Mouse (Mus musculus) heart, embryonic 10.5 days (tissue): ENCODE data around the gene Olfr1555-ps1. TPM values are rescaled to one million over a fixed set of nuclear protein-coding genes. Genes with fewer than 3 reads are reported as not detected.
"Not testable (repeated sequence)": the region's sequence is repeated elsewhere in the genome, so short reads cannot be mapped to it uniquely, and the experiment has no call there.

Source experiments
- DNase-seq: peaks from one replicate; pipeline ENCODE4 v3.0.0-alpha.2; 2017; ENCODE audit warnings: low spot score
- H3K27ac ChIP-seq: fragments of 300-500 bp; sonication (generic); 2 replicates; pipeline ENCODE4 v1.5.1; 2016; ENCODE audit warnings: mild to moderate bottlenecking
- H3K27me3 ChIP-seq: fragments of 300-500 bp; sonication (generic); 2 replicates; pipeline ENCODE4 v1.6.1; 2016; ENCODE audit warnings: mild to moderate bottlenecking; ENCODE audit not compliant: poor library complexity, insufficient read depth, severe bottlenecking
- H3K36me3 ChIP-seq: fragments of 300-500 bp; sonication (generic); 2 replicates; pipeline ENCODE4 v1.6.1; 2016; ENCODE audit warnings: mild to moderate bottlenecking, moderate library complexity
- H3K4me1 ChIP-seq: fragments of 300-500 bp; sonication (generic); 2 replicates; pipeline ENCODE4 v1.6.1; 2016; ENCODE audit warnings: mild to moderate bottlenecking
- H3K4me3 ChIP-seq: fragments of 300-500 bp; sonication (generic); 2 replicates; pipeline ENCODE4 v1.5.1; 2016; ENCODE audit warnings: mild to moderate bottlenecking, moderate library complexity
- H3K9me3 ChIP-seq: fragments of 300-500 bp; sonication (generic); 2 replicates; pipeline ENCODE4 v1.6.1; 2016; ENCODE audit warnings: mild to moderate bottlenecking, moderate library complexity
- WGBS: fragments of 180-500 bp; shearing (Covaris S2); methylation state at CpG from one replicate; pipeline ENCODE4 v1.1.7; 2016; 5-methylcytosine and 5-hydroxymethylcytosine counted together
- polyA plus RNA-seq: library from polyadenylated mRNA; unstranded; fragments of >200 nt; fragmentation: Nextera tagmentation; extraction: Ambion mirVana; gene quantifications from 2 replicates; pipeline ENCODE4 v1.2.1, GENCODE M21; 2016

Gene Olfr1555-ps1
- not detected in 2 replicates for polyA plus RNA-seq

DNA sequence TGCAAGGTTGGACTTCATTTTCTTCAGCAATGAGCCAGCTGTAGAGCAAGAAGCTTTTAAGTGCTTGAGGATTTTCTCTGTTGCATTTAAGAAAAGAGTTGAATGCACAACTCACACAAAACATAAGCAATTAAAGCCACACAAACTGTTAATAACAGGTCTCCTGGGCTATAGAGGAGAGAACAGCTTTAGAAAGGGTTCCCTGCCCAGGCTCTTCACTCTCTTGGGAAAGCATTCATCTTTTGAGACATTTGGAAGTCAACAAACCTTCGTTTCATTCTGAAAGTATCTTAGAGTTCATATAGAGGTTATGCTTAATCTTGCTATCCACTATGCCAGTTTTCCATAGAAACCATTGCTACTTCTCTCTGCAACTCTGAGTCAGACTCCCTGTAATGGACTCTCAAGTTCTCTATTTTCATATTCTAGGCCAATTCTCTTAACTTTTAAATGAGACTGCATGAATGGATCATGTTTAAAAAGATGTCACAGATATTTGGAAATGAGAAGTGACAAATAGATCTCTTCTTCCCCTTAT lies at the start of gene Olfr1555-ps1:
Gene Olfr1555-ps1, minus strand, starts transcription at position 51 of the 538 bp plus-strand sequence.
- whole genome bisulfite sequencing = 61% methylated on average over 1 of the region's 1 CpGs
- not testable (repeated sequence) for H3K27ac ChIP-seq, H3K36me3 ChIP-seq, H3K4me3 ChIP-seq, DNase-seq, H3K4me1 ChIP-seq, H3K9me3 ChIP-seq, H3K27me3 ChIP-seq

DNA sequence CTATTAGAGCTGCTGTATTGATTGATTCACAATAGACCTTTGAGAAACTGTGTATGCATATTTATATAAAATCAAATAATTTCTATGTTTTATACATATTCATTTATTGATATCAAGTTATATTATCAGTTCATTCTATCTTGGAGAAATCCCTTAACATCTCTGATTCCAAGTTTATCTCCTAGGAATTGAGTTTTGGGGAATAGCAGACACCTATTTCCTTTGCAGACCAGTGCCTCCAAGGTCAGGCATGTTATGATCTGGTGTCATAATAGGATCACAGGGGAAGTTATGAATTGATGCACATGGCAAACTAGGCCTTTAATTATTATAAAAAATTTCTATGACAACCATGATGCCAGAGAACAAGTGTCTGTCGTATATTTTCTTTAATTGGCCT lies 30.4 kb upstream of the Olfr1555-ps1 start, which contains the start of gene Olfr1431:
Gene Olfr1431, plus strand, starts transcription at position 301 of the 400 bp plus-strand sequence.
- no peak within 1 kb of the TSS for H3K27ac ChIP-seq
- DNase-seq = no peak
- WGBS = 74% methylated on average over 1 of the region's 1 CpGs
- no peaks in the 10 kb centered on the region for H3K9me3 ChIP-seq
- H3K4me3 ChIP-seq = no peak within 1 kb of the TSS
- H3K4me1 ChIP-seq = no peaks in the 10 kb centered on the region
- H3K36me3 ChIP-seq = no peaks in the 10 kb centered on the region
- H3K27me3 ChIP-seq = no peaks in the 10 kb centered on the region

GRCm38 (mm10) chr19:12199076-12199475 lies 29.2 kb upstream of the Olfr1555-ps1 start:
- not testable (repeated sequence) for H3K4me1 ChIP-seq, H3K9me3 ChIP-seq, H3K4me3 ChIP-seq, DNase-seq, H3K27ac ChIP-seq, H3K27me3 ChIP-seq, H3K36me3 ChIP-seq
- WGBS = 79% methylated on average over 4 of the region's 4 CpGs

DNA sequence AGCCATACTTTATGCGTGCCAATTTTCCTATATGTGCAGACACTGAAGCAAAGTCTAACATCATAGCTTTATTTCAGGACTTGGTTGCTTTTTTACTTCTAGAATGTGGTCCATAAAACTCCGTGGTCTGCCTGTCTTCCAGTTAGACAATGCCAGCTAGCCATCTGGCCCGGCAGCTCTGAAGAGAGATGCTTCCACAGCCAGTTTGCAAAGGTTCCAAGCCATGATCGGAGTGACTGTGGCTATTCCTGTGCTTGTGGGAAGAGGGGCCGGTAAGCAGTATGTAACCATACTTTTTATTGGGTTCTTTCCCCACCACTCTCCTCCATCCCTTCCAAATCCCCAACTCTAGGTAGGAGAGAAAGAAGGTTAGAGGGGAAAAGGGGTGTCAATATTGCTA lies 5.5 kb upstream of the Olfr1555-ps1 start:
- not testable (repeated sequence) for DNase-seq, H3K27me3 ChIP-seq, H3K4me3 ChIP-seq, H3K9me3 ChIP-seq, H3K27ac ChIP-seq, H3K4me1 ChIP-seq, H3K36me3 ChIP-seq
- WGBS = 76% methylated on average over 5 of the region's 5 CpGs

DNA sequence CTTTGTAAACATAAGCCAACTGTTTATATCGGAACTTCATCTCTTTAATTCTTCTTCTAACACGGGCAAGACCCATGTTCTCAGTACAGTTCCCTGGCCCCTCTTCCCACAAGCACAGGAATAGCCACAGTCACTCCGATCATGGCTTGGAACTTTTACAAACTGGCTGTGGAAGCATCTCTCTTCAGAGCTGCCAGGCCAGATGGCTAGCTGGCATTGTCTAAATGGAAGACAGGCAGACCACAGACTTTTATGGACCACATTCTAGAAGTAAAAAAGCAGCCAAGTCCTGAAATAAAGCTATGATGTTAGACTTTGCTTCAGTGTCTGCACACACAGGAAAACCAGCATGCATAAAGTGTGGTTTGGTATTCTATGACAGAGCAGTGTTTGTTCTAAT lies 24.5 kb downstream of the Olfr1555-ps1 start:
- Histone ChIP-seq H3K27me3 (no peaks in the 10 kb centered on the region), H3K9me3 (no peaks in the 10 kb centered on the region), H3K36me3 (no peaks in the 10 kb centered on the region), H3K4me1 (no peaks in the 10 kb centered on the region), H3K27ac (no peak overlapping the region), H3K4me3 (no peak overlapping the region)
- WGBS = 82% methylated on average over 3 of the region's 3 CpGs
- no peak for DNase-seq

DNA sequence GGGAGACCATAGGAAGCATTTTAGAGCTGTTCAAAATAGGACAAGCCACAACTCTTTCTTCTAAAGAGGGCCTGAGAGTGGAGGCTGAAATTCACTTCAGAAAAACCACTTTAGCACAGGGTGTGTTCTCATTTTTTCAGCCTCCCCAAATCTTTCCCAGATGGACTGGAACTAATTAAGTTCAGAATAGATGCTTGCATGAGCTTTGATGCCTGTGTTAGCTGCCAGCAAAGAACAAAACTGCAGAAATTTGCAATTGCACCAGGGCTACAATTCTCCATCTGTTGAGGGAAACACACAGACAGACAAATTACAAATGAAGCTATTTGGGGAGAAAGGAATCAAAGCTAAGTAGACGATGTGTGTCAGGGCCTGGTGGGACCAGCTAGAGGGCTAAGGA lies 26.6 kb downstream of the Olfr1555-ps1 start:
- H3K4me3 ChIP-seq = no peak overlapping the region
- no peak for DNase-seq
- H3K27ac ChIP-seq = no peak overlapping the region
- 77% methylated on average over 1 of the region's 1 CpGs for WGBS
- no peaks in the 10 kb centered on the region for H3K9me3 ChIP-seq
- H3K36me3 ChIP-seq = no peaks in the 10 kb centered on the region
- H3K4me1 ChIP-seq = no peaks in the 10 kb centered on the region
- H3K27me3 ChIP-seq = no peaks in the 10 kb centered on the region

DNA sequence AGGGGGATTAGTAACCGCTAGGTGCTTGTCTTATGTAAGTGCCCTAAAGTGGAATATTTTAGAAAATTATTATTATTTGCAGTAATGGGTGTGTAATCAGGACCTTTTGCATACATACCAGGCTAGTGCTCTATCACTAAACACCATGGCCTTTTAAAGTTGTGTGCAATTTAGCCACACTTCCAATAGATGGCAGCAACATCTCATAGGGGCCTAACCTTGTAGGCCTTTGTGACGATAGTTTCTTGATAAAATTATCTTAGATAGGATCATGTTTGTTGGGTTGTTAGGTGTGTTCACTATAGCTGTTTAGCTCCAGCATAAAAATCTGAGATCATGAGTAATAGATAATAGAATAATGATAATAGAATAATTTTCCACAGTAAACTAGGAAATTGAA lies 35.6 kb downstream of the Olfr1555-ps1 start:
- no peaks in the 10 kb centered on the region for H3K36me3 ChIP-seq
- no peak overlapping the region for H3K27ac ChIP-seq
- H3K9me3 ChIP-seq = no peaks in the 10 kb centered on the region
- 22% methylated on average over 2 of the region's 2 CpGs for WGBS
- no peak overlapping the region for H3K4me3 ChIP-seq
- DNase-seq = no peak
- no peaks in the 10 kb centered on the region for H3K4me1 ChIP-seq
- no peaks in the 10 kb centered on the region for H3K27me3 ChIP-seq

DNA sequence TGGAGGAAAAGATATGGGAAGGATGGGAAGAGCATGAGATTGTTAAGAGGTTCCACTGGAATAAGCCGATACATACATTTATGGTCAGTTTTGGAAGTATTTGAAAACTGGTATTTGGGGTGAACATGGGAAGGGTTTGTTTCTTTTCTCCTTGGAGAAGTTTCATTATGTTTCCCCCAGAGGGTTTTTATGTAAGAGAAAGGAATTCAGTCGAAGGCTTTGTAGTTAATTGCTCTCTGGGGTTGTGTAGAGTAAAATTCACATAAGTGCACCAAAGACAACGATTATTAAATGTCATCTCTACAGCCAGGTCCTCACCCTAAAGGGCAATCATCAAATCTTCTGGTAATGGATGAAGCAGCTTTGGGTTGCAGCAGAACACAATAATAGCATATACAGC lies 46.8 kb downstream of the Olfr1555-ps1 start, which contains the start of gene Olfr76:
Gene Olfr76, minus strand, starts transcription at position 101 of the 400 bp plus-strand sequence.
- WGBS = 69% methylated on average over 3 of the region's 3 CpGs

GRCm38 (mm10) chr19:12116464-12116863 lies 53.4 kb downstream of the Olfr1555-ps1 start:
- no peak for DNase-seq
- 87% methylated on average over 3 of the region's 3 CpGs for WGBS
- Histone ChIP-seq H3K9me3 (no peaks in the 10 kb centered on the region), H3K27ac (no peak overlapping the region), H3K36me3 (no peaks in the 10 kb centered on the region), H3K4me3 (no peak overlapping the region), H3K4me1 (no peaks in the 10 kb centered on the region), H3K27me3 (no peaks in the 10 kb centered on the region)

More for the DNA sequence above, 46.8 kb downstream of the Olfr1555-ps1 start, which contains the start of gene Olfr76:
- H3K4me1 ChIP-seq = no peaks in the 10 kb centered on the region
- no peaks in the 10 kb centered on the region for H3K9me3 ChIP-seq
- H3K27ac ChIP-seq = no peak within 1 kb of the TSS
- H3K36me3 ChIP-seq = no peaks in the 10 kb centered on the region
- no peak within 1 kb of the TSS for H3K4me3 ChIP-seq
- DNase-seq = no peak
- H3K27me3 ChIP-seq = no peaks in the 10 kb centered on the region

DNA sequence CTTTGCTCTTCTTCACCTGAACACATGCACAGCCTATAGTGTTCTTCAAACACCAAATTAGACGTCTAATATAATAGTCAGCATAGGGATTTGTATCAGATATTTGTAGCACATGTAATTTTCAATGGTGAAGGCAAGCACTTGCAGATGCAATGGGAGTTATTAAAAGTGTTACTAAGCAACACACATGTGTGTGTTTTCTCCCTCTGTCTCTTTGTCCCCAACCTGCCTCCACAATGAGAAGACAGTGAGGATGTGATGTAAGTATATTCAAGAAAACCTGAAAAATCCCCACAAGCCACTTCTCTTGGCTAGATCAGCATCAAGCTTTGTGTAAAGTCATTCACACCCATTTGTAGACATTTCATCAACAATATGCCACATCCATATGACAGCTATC lies 54.1 kb downstream of the Olfr1555-ps1 start, which contains the start of gene Olfr1428:
Gene Olfr1428, minus strand, starts transcription at position 101 of the 400 bp plus-strand sequence.
- WGBS = 71% methylated on average over 1 of the region's 1 CpGs
- H3K4me3 ChIP-seq = no peak within 1 kb of the TSS

More for the DNA sequence above, 54.1 kb downstream of the Olfr1555-ps1 start, which contains the start of gene Olfr1428:
- H3K27ac ChIP-seq = no peak within 1 kb of the TSS
- H3K36me3 ChIP-seq = no peaks in the 10 kb centered on the region
- no peaks in the 10 kb centered on the region for H3K4me1 ChIP-seq
- H3K9me3 ChIP-seq = no peaks in the 10 kb centered on the region
- no peak for DNase-seq
- no peaks in the 10 kb centered on the region for H3K27me3 ChIP-seq

Other genes starting within 250 kb of the Olfr1555-ps1 start
- gene Osbp, start 204.2 kb downstream of the Olfr1555-ps1 start, polyA plus RNA-seq = 4.7 and 5.8 TPM in 2 replicates
- 0.05 TPM in 1 of 2 replicates, not detected in the other for gene Olfr1423, start 128.8 kb downstream of the Olfr1555-ps1 start, polyA plus RNA-seq
- gene Olfr1424, start 107.4 kb downstream of the Olfr1555-ps1 start, polyA plus RNA-seq = not detected in 2 replicates
- not detected in 2 replicates for gene Olfr1425, start 92.4 kb downstream of the Olfr1555-ps1 start, polyA plus RNA-seq
- gene Olfr1426, start 78.1 kb downstream of the Olfr1555-ps1 start, polyA plus RNA-seq = not detected in 2 replicates
- gene Olfr1427, start 66.8 kb downstream of the Olfr1555-ps1 start, polyA plus RNA-seq = not detected in 2 replicates
- gene Olfr1428, start 54.2 kb downstream of the Olfr1555-ps1 start, polyA plus RNA-seq = not detected in 2 replicates
- gene Olfr76, start 46.9 kb downstream of the Olfr1555-ps1 start, polyA plus RNA-seq = not detected in 2 replicates
- gene Olfr1431, start 30.5 kb upstream of the Olfr1555-ps1 start, polyA plus RNA-seq = not detected in 2 replicates
- not detected in 2 replicates for gene Olfr1432, start 62.5 kb upstream of the Olfr1555-ps1 start, polyA plus RNA-seq
- gene Olfr262, start 71.5 kb upstream of the Olfr1555-ps1 start, polyA plus RNA-seq = not detected in 2 replicates
- not detected in 2 replicates for gene Olfr235, start 90.9 kb upstream of the Olfr1555-ps1 start, polyA plus RNA-seq
- gene Olfr1434, start 109.7 kb upstream of the Olfr1555-ps1 start, polyA plus RNA-seq = not detected in 2 replicates
- gene Olfr1436, start 129.0 kb upstream of the Olfr1555-ps1 start, polyA plus RNA-seq = not detected in 2 replicates
- not detected in 2 replicates for gene Olfr1437, start 155.0 kb upstream of the Olfr1555-ps1 start, polyA plus RNA-seq
- gene Olfr1438-ps1, start 165.8 kb upstream of the Olfr1555-ps1 start, polyA plus RNA-seq = not detected in 2 replicates
- gene Olfr1440, start 217.2 kb upstream of the Olfr1555-ps1 start, polyA plus RNA-seq = not detected in 2 replicates
- gene Olfr1441, start 247.3 kb upstream of the Olfr1555-ps1 start, polyA plus RNA-seq = not detected in 2 replicates